Mouse (Mus musculus) liver, embryonic 14.5 days (tissue): ENCODE results near the gene Nt5c2. TPM values are rescaled to one million over a fixed set of nuclear protein-coding genes. Genes with fewer than 3 reads are reported as not detected.

Experiments used
- ATAC-seq: fragments of 200-750 bp; cut with Nextera tagmentation; 2 replicates; pipeline ENCODE4 v1.8.0; 2017; ENCODE audit warnings: moderate number of reproducible peaks, mild to moderate bottlenecking, moderate library complexity; ENCODE audit not compliant: insufficient read depth
- DNase-seq, 3 experiments: peaks; one replicate each; pipeline ENCODE4 v3.0.0-alpha.2; 2012 to 2013; ENCODE audit warnings: low read depth in 3 of 3, low spot score in 3 of 3
- H3K27ac ChIP-seq: fragments of 300-500 bp; sonication (generic); 2 replicates; pipeline ENCODE4 v1.5.1; 2014; ENCODE audit warnings: moderate library complexity, mild to moderate bottlenecking, control low read depth, inconsistent platforms
- H3K27me3 ChIP-seq: fragments of 300-500 bp; sonication (generic); 2 replicates; pipeline ENCODE4 v1.6.1; 2014; ENCODE audit warnings: mild to moderate bottlenecking, low read length, moderate library complexity; ENCODE audit not compliant: control insufficient read depth, insufficient read depth
- H3K36me3 ChIP-seq: fragments of 300-500 bp; sonication (generic); replicated peaks from 2 replicates; pipeline ENCODE4 v1.6.1; 2014; ENCODE audit warnings: low read depth; ENCODE audit not compliant: control insufficient read depth, insufficient read depth
- H3K4me1 ChIP-seq, 2 experiments: fragments of 200-500 bp in 1 of 2; fragments of 300-500 bp in 1 of 2; sonication (generic) in 1 of 2; replicated peaks; 2 replicates each; pipeline ENCODE4 v1.6.1; 2012 to 2014; ENCODE audit warnings: antibody characterized with exemption in 1 of 2, inconsistent platforms in 1 of 2, low read length in 1 of 2; ENCODE audit not compliant: control insufficient read depth in 2 of 2, insufficient read depth in 2 of 2
- H3K4me2 ChIP-seq: fragments of 300-500 bp; sonication (generic); 2 replicates; pipeline ENCODE4 v1.6.1; 2014; ENCODE audit warnings: low read depth, mild to moderate bottlenecking, control low read depth, moderate library complexity
- H3K4me3 ChIP-seq, 2 experiments: fragments of 200-500 bp in 1 of 2; fragments of 300-500 bp in 1 of 2; sonication (generic) in 1 of 2; 2 replicates each; pipeline ENCODE4 v1.5.1; 2012 to 2014; ENCODE audit warnings: low read depth in 2 of 2, low read length in 2 of 2, mild to moderate bottlenecking in 2 of 2, control low read depth in 1 of 2, inconsistent platforms in 1 of 2, moderate library complexity in 1 of 2; ENCODE audit not compliant: insufficient read depth in 1 of 2
- H3K9ac ChIP-seq: fragments of 300-500 bp; sonication (generic); replicated peaks from 2 replicates; pipeline ENCODE4 v1.6.1; 2014; ENCODE audit warnings: mild to moderate bottlenecking, control low read depth, moderate library complexity
- H3K9me3 ChIP-seq: fragments of 300-500 bp; sonication (generic); 2 replicates; pipeline ENCODE4 v1.6.1; 2016; ENCODE audit warnings: low read length, mixed read lengths; ENCODE audit not compliant: control insufficient read depth
- CTCF ChIP-seq: IDR thresholded peaks from 2 replicates; pipeline ENCODE4 v1.5.1; 2016; ENCODE audit warnings: antibody characterized with exemption, low read depth, control low read depth
- EP300 ChIP-seq: IDR thresholded peaks from 2 replicates; pipeline ENCODE4 v1.6.1; 2016; ENCODE audit warnings: antibody characterized with exemption, low read depth
- WGBS: fragments of 180-500 bp; shearing (Covaris S2); extraction: QIAGEN DNeasy Blood & Tissue Kit; methylation state at CpG from one replicate; pipeline ENCODE4 v1.1.7; 2014; ENCODE audit not compliant: insufficient replicate concordance; 5-methylcytosine and 5-hydroxymethylcytosine counted together
- polyA plus RNA-seq, 2 experiments: library from polyadenylated mRNA; depleted of rRNA in 1 of 2; stranded (reverse) in 1 of 2; unstranded in 1 of 2; fragments of >200 nt; fragmentation: Nextera tagmentation in 1 of 2; extraction: Ambion mirVana in 1 of 2; gene quantifications; 2 replicates each; pipeline versions ENCODE4 v1.2.1 to v1.2.3; 2012 to 2014

Gene Nt5c2
- polyA plus RNA-seq, 2 experiments: 14.9 to 45.0 TPM

DNA sequence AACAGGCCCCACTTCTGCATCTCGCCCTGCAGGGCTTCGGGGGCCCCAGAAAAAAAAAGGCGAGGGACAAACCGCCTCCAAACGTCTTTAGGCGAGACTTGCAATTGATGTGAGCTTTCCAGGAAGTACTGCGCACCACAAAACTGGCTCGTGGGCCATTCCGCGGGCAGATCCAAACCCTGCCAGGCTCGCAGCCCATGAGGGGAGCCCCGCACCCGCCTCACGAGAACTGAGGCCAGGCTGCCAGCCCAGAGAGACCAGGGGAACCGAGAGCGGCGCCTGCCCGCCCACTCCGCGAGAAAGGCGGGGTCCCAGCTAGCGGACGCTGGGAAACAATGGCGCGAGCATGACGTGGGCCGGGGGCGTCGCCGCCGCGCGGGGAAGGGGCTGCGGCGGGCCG is 53.3 kb downstream of the Nt5c2 start:
- DNase-seq (peak in 1 of 3 experiments; percentile 45), ATAC-seq (peak; percentile 76)
- H3K36me3 ChIP-seq: no peaks in the 10 kb centered on the region; the same call in 1 of the 2 replicates
- H3K4me3 ChIP-seq: peak overlapping the region; percentile 85 to 92
- H3K27ac ChIP-seq: peak overlapping the region; percentile 83
- H3K9ac ChIP-seq: peak overlapping the region; percentile 97
- peak overlapping the region; percentile 67 for H3K4me2 ChIP-seq
- 2% methylated on average over 35 of the region's 36 CpGs for WGBS
- H3K4me1 ChIP-seq: peaks cover 42 to 44% of the 10 kb centered on the region in 2 experiments
- TF ChIP-seq CTCF: no peak
- no peak for TF ChIP-seq EP300
- H3K9me3 ChIP-seq: no peaks in the 10 kb centered on the region
- H3K27me3 ChIP-seq: no peaks in the 10 kb centered on the region

DNA sequence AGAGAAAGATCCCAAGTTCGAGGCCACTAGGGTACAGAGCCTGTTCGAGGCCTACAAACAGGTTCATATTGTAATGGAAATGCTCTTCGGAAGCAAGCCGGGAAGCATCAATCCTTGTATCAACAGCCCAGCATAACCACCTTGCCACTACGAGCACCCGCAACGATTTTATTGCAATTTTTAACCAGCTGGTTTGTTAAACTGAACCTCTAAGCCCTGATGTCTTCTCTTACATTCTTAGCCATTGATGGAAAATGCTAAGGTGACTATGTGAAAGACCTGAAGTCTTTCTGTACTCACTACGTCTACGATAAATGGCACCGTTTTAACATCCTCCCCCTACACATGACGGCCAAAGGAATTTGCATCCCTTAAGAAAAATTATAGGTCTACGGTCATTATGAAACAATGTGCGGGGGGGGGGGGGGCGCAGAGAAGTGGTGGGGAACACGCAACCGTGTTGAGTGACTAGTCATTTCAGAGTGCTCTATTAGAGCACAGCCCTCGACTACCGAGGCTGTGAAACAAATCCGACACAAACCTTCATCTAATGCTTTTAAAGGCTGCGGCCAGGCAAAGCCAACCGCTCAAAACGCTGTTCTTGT is 53.8 kb downstream of the Nt5c2 start:
- TF ChIP-seq CTCF (no peak), EP300 (no peak)
- Histone ChIP-seq H3K9me3 (no peaks in the 10 kb centered on the region), H3K4me3 (peak overlapping the region; percentile 85 to 92), H3K9ac (peak overlapping the region; percentile 97), H3K27me3 (no peaks in the 10 kb centered on the region), H3K27ac (peak overlapping the region; percentile 83), H3K4me2 (peak overlapping the region; percentile 67), H3K4me1 (peaks cover 45 to 49% of the 10 kb centered on the region in 2 experiments), H3K36me3 (no peaks in the 10 kb centered on the region; the same call in 1 of the 2 replicates)
- no peak for DNase-seq
- ATAC-seq: no peak
- 8% methylated on average over 22 of the region's 22 CpGs for WGBS

DNA sequence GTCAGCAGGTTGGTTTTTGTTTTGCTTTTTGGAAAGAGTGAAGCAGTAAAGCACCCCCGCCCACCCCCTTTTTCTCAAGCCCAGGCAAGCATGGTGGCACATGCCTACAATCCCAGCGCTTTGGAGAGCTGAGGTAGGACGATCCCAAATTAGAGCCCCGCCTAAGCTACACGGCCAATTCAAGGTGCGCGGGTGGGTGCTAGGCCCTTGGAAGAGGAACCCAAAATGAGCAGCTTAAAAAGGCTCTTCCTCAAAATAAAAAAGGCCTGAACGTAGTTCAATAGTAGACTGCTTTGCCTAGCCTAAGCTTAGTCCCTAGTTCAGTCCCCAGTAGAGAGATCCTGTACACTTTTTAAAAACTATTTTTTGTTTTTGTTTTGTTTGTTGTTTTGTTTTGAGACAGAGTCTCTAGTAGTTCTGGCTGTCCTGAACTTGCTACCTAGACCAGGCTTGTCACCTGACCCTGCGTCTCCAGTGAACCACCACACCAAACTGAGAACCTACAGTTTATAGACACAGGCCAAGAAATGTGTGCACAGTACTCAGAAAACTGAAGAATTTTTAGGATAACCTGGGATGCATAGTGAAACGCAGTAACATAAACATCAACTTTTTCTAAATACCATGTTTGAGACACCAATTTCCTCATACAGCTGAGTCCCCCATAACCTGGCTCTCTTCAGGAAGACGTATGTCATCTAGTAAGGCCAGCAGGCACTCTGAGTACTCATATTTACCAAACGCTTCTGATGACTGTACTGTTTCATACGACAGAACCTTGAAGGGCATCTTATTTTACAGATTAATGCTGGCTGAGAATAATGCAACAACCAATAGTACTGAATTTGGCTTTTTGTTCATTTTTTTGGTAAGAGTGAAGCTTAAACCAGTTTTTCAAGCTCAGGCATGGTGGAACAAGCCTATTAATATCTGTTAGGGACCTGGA is 54.6 kb downstream of the Nt5c2 start:
- Histone ChIP-seq H3K9me3 (no peaks in the 10 kb centered on the region), H3K36me3 (no peaks in the 10 kb centered on the region; the same call in 1 of the 2 replicates), H3K27ac (peak overlapping the region; percentile 83), H3K9ac (peak overlapping the region; percentile 97), H3K4me3 (peak overlapping the region; percentile 85 to 92), H3K4me2 (peak overlapping the region; percentile 67), H3K27me3 (no peaks in the 10 kb centered on the region), H3K4me1 (peaks cover 47 to 51% of the 10 kb centered on the region in 2 experiments)
- no peak for TF ChIP-seq CTCF
- TF ChIP-seq EP300: no peak
- DNase-seq (no peak), ATAC-seq (no peak)
- 36% methylated on average over 13 of the region's 13 CpGs for WGBS

DNA sequence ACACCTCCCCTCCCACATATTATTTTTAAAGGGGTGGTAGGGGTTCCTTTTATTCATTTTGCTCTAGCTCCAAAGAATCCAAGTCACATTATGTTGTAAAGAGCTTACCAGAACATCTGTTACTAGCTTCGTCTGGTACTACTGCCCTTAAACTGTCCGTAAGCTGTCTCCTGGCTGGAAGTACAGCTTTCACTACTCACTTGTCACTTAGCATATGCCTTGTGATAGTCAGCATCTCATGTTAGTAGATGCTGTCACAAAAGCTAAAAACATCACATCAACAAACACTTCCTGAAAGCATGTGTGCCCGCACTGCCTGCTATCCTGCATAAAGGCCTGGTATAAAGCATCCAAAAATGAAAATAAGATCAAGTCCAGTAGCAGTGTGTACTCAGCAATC is 55.4 kb downstream of the Nt5c2 start:
- ATAC-seq: no peak
- DNase-seq: no peak
- Histone ChIP-seq H3K27ac (peak overlapping the region; percentile 83), H3K4me3 (peak overlapping the region in 1 of 2 experiments; percentile 92; a peak in 2 of 4 replicates), H3K9ac (peak overlapping the region; percentile 97), H3K27me3 (no peaks in the 10 kb centered on the region), H3K36me3 (no peaks in the 10 kb centered on the region; the same call in 1 of the 2 replicates), H3K9me3 (no peaks in the 10 kb centered on the region), H3K4me1 (peaks cover 47 to 51% of the 10 kb centered on the region in 2 experiments), H3K4me2 (peak overlapping the region; percentile 67)
- WGBS: 81% methylated on average over 3 of the region's 3 CpGs
- no peak for TF ChIP-seq EP300
- TF ChIP-seq CTCF: no peak

- no peak for TF ChIP-seq CTCF
- TF ChIP-seq EP300: no peak
- peaks cover 47 to 51% of the 10 kb centered on the region in 2 experiments for H3K4me1 ChIP-seq
- WGBS: 87% methylated on average over 3 of the region's 3 CpGs
- no peak overlapping the region for H3K4me2 ChIP-seq
- no peak for ATAC-seq
- peak overlapping the region; percentile 22; the same call in 1 of the 2 replicates for H3K27ac ChIP-seq
- no peaks in the 10 kb centered on the region for H3K9me3 ChIP-seq
- no peak for DNase-seq
- H3K9ac ChIP-seq: no peak overlapping the region
- H3K36me3 ChIP-seq: no peaks in the 10 kb centered on the region; the same call in 1 of the 2 replicates
- no peaks in the 10 kb centered on the region for H3K27me3 ChIP-seq
- H3K4me3 ChIP-seq: no peak overlapping the region
These were observed 56.4 kb downstream of the Nt5c2 start for GRCm38 (mm10) chr19:46958566-46958965.
